Mouse (Mus musculus) frontal cortex, adult 2 months (tissue): ENCODE results near the gene Acadvl. TPM values are rescaled to one million over a fixed set of nuclear protein-coding genes. Genes with fewer than 3 reads are reported as not detected.
A peak's percentile ranks its signal among the peaks of the same experiment; 100 is the strongest.

Experiments used
- DNase-seq, 2 experiments: peaks; one replicate each; pipeline ENCODE4 v3.0.0; 2022; ENCODE audit warnings: low spot score in 1 of 2; ENCODE audit errors: extremely low spot score in 1 of 2
- polyA plus RNA-seq: library from polyadenylated mRNA; depleted of rRNA; stranded (reverse); fragments of >200 nt; gene quantifications from 2 replicates; pipeline ENCODE4 v1.2.3, GENCODE M21; 2012; rRNA removed

Gene Acadvl
- polyA plus RNA-seq, result 69.8 and 74.0 TPM in 2 replicates

- DNase-seq, result peak; percentile 72 to 89
Observed at GRCm38 (mm10) chr11:70014880-70015558, at the start of gene Acadvl. Gene Acadvl (minus strand): TSS chr11:70015411.

GRCm38 (mm10) chr11:70063053-70063452 is 47.8 kb upstream of the Acadvl start:
- no peak for DNase-seq

GRCm38 (mm10) chr11:70059930-70060329 is 44.7 kb upstream of the Acadvl start:
- no peak for DNase-seq

GRCm38 (mm10) chr11:70057805-70058204 is 42.6 kb upstream of the Acadvl start:
- DNase-seq, result no peak

- DNase-seq, result peak in 1 of 2 experiments; percentile 89
Observed at GRCm38 (mm10) chr11:70055618-70056214, 40.5 kb upstream of the Acadvl start.

GRCm38 (mm10) chr11:70053898-70054570 is 38.8 kb upstream of the Acadvl start, which contains the start of gene Asgr1:
Gene Asgr1 (plus strand): TSS chr11:70054085.
- no peak for DNase-seq

- DNase-seq, result no peak
Observed at GRCm38 (mm10) chr11:70053156-70053555, 37.9 kb upstream of the Acadvl start.

- peak in 1 of 2 experiments; percentile 55 for DNase-seq
Observed at GRCm38 (mm10) chr11:70049816-70050215, 34.6 kb upstream of the Acadvl start.

- no peak for DNase-seq
Observed at GRCm38 (mm10) chr11:70049366-70049765, 34.2 kb upstream of the Acadvl start.

GRCm38 (mm10) chr11:70045435-70045834 is 30.2 kb upstream of the Acadvl start:
- no peak for DNase-seq

- no peak for DNase-seq
Observed at GRCm38 (mm10) chr11:70043665-70044064, 28.5 kb upstream of the Acadvl start.

GRCm38 (mm10) chr11:70042309-70043085 is 27.3 kb upstream of the Acadvl start:
- no peak for DNase-seq

GRCm38 (mm10) chr11:70040184-70040583 is 25.0 kb upstream of the Acadvl start:
- DNase-seq, result no peak

GRCm38 (mm10) chr11:70039631-70040030 is 24.4 kb upstream of the Acadvl start:
- DNase-seq, result no peak

- no peak for DNase-seq
Observed at GRCm38 (mm10) chr11:70038174-70038573, 23.0 kb upstream of the Acadvl start.

- DNase-seq, result no peak
Observed at GRCm38 (mm10) chr11:70031321-70031670, 16.1 kb upstream of the Acadvl start.

GRCm38 (mm10) chr11:70030651-70031320 is 15.6 kb upstream of the Acadvl start:
- DNase-seq, result no peak

- no peak for DNase-seq
Observed at GRCm38 (mm10) chr11:70029829-70030550, 14.8 kb upstream of the Acadvl start.

GRCm38 (mm10) chr11:70029130-70029801 is 14.1 kb upstream of the Acadvl start:
- DNase-seq, result peak; percentile 88 to 90
